Mouse (Mus musculus) lung, embryonic 14.5 days (tissue): ENCODE results near the gene Art4. TPM values are rescaled to one million over a fixed set of nuclear protein-coding genes. Genes with fewer than 3 reads are reported as not detected.
A peak's percentile ranks its signal among the peaks of the same experiment; 100 is the strongest.

Experiments used
- ATAC-seq: fragments of 200-750 bp; cut with Nextera tagmentation; 2 replicates; pipeline ENCODE4 v1.8.0; 2017; ENCODE audit warnings: mild to moderate bottlenecking, moderate TSS enrichment, moderate library complexity; ENCODE audit not compliant: insufficient read depth
- DNase-seq: peaks from one replicate; pipeline ENCODE4 v3.0.0-alpha.2; 2015
- H3K27ac ChIP-seq: fragments of 300-500 bp; sonication (generic); 2 replicates; pipeline ENCODE4 v1.5.1; 2014; ENCODE audit warnings: low read depth, mild to moderate bottlenecking, moderate library complexity
- H3K27me3 ChIP-seq: fragments of 300-500 bp; sonication (generic); 2 replicates; pipeline ENCODE4 v1.6.1; 2014; ENCODE audit warnings: low read length, control low read depth; ENCODE audit not compliant: insufficient read depth
- H3K36me3 ChIP-seq: fragments of 300-500 bp; sonication (generic); 2 replicates; pipeline ENCODE4 v1.6.1; 2014; ENCODE audit warnings: control low read depth; ENCODE audit not compliant: insufficient read depth
- H3K4me1 ChIP-seq: fragments of 300-500 bp; sonication (generic); 2 replicates; pipeline ENCODE4 v1.6.1; 2014; ENCODE audit warnings: antibody characterized with exemption, control low read depth; ENCODE audit not compliant: insufficient read depth
- H3K4me2 ChIP-seq: fragments of 300-500 bp; sonication (generic); 2 replicates; pipeline ENCODE4 v1.6.1; 2014; ENCODE audit warnings: mild to moderate bottlenecking
- H3K4me3 ChIP-seq: fragments of 300-500 bp; sonication (generic); 2 replicates; pipeline ENCODE4 v1.5.1; 2014; ENCODE audit warnings: low read depth, low read length
- H3K9ac ChIP-seq: fragments of 300-500 bp; sonication (generic); 2 replicates; pipeline ENCODE4 v1.6.1; 2014
- H3K9me3 ChIP-seq: fragments of 300-500 bp; sonication (generic); 2 replicates; pipeline ENCODE4 v1.6.1; 2016; ENCODE audit warnings: low read depth, low read length, control low read depth
- CTCF ChIP-seq: IDR thresholded peaks from 2 replicates; pipeline ENCODE4 v1.5.1; 2016; ENCODE audit warnings: antibody characterized with exemption, low read depth
- WGBS: fragments of 180-500 bp; shearing (Covaris S2); extraction: QIAGEN DNeasy Blood & Tissue Kit; methylation state at CpG from one replicate; pipeline ENCODE4 v1.1.7; 2014; 5-methylcytosine and 5-hydroxymethylcytosine counted together
- microRNA-seq: library from miRNA; unstranded; fragments of <30 nt; microRNA quantifications from one replicate; pipeline ENCODE4, GENCODE M21; 2016; ENCODE audit warnings: borderline number of aligned reads
- polyA plus RNA-seq: library from polyadenylated mRNA; unstranded; fragments of >200 nt; fragmentation: Nextera tagmentation; extraction: Ambion mirVana; gene quantifications from 2 replicates; pipeline ENCODE4 v1.2.1, GENCODE M21; 2014

Gene Art4
- polyA plus RNA-seq, 1 experiment from 2014 or later, result 3.3 TPM

- H3K27ac ChIP-seq, result peak overlapping the region; percentile 100
- no peaks in the 10 kb centered on the region for H3K9me3 ChIP-seq
- H3K4me2 ChIP-seq, result peak overlapping the region; percentile 92
- no peaks in the 10 kb centered on the region for H3K27me3 ChIP-seq
- peak overlapping the region; percentile 98 for H3K9ac ChIP-seq
- no peaks in the 10 kb centered on the region for H3K36me3 ChIP-seq
- TF ChIP-seq CTCF, result no peak
- H3K4me3 ChIP-seq, result peak overlapping the region; percentile 72
- ATAC-seq, result no peak
- peak; percentile 51 for DNase-seq
- peaks cover 12% of the 10 kb centered on the region for H3K4me1 ChIP-seq
- WGBS, result 11% methylated on average over 12 of the region's 12 CpGs
Measured at GRCm38 (mm10) chr6:136803093-136803738, 54.3 kb downstream of the Art4 start.

GRCm38 (mm10) chr6:136801274-136801673 is 56.3 kb downstream of the Art4 start:
- Histone ChIP-seq H3K36me3 (no peaks in the 10 kb centered on the region), H3K4me1 (peaks cover 9% of the 10 kb centered on the region; the same call in 1 of the 2 replicates), H3K9ac (no peak overlapping the region), H3K9me3 (no peaks in the 10 kb centered on the region), H3K4me3 (no peak overlapping the region), H3K4me2 (no peak overlapping the region), H3K27me3 (no peaks in the 10 kb centered on the region), H3K27ac (no peak overlapping the region)
- 57% methylated on average over 6 of the region's 6 CpGs for WGBS
- ATAC-seq (no peak), DNase-seq (no peak)
- TF ChIP-seq CTCF, result no peak

GRCm38 (mm10) chr6:136800710-136801109 is 56.8 kb downstream of the Art4 start:
- WGBS, result 79% methylated on average over 8 of the region's 8 CpGs
- no peak for DNase-seq
- Histone ChIP-seq H3K27me3 (no peaks in the 10 kb centered on the region), H3K4me2 (no peak overlapping the region), H3K27ac (no peak overlapping the region), H3K9ac (no peak overlapping the region), H3K4me1 (peaks cover 9% of the 10 kb centered on the region; the same call in 1 of the 2 replicates), H3K36me3 (no peaks in the 10 kb centered on the region), H3K4me3 (no peak overlapping the region), H3K9me3 (no peaks in the 10 kb centered on the region)
- TF ChIP-seq CTCF, result no peak
- no peak for ATAC-seq

Small RNA genes lying within 50 kb of the gene (microRNA-seq; reads per million reads assigned to microRNA genes)
- gene Gm44364, result not detected

Other genes with a start within 250 kb of the Art4 start
- 2.9 and 4.3 TPM in 2 replicates for gene Plbd1, start 195.8 kb downstream of the Art4 start, polyA plus RNA-seq
- 0.08 and 0.14 TPM in 2 replicates for gene Gucy2c, start 76.0 kb downstream of the Art4 start, polyA plus RNA-seq
- gene Hist4h4, start 53.3 kb downstream of the Art4 start, polyA plus RNA-seq, result 1.7 and 2.1 TPM in 2 replicates
- gene H2afj, start 49.5 kb downstream of the Art4 start, polyA plus RNA-seq, result 106 and 108 TPM in 2 replicates
- 1.5 and 1.9 TPM in 2 replicates for gene BC049715, start 30.1 kb downstream of the Art4 start, polyA plus RNA-seq
- 130 and 134 TPM in 2 replicates for gene Wbp11, start 29.5 kb downstream of the Art4 start, polyA plus RNA-seq
- gene Smco3, start 22.3 kb downstream of the Art4 start, polyA plus RNA-seq, result 1.6 and 2.9 TPM in 2 replicates
- 768 and 894 TPM in 2 replicates for gene Mgp, start 18.1 kb upstream of the Art4 start, polyA plus RNA-seq
- 1.1 TPM in 2 replicates for gene Erp27, start 64.4 kb upstream of the Art4 start, polyA plus RNA-seq
- gene Pde6h, start 66.1 kb upstream of the Art4 start, polyA plus RNA-seq, result not detected in 2 replicates
- 71.9 and 72.6 TPM in 2 replicates for gene Arhgdib, start 84.2 kb upstream of the Art4 start, polyA plus RNA-seq